Mouse (Mus musculus) stomach, embryonic 15.5 days (tissue): Measurements from ENCODE around the gene Siah2. TPM values are rescaled to one million over a fixed set of nuclear protein-coding genes. Genes with fewer than 3 reads are reported as not detected.
A peak's percentile ranks its signal among the peaks of the same experiment; 100 is the strongest.

Experiments
- ATAC-seq: fragments of 200-750 bp; cut with Nextera tagmentation; 2 replicates; pipeline ENCODE4 v1.8.0; 2017; ENCODE audit warnings: low read depth, moderate number of reproducible peaks, moderate TSS enrichment; ENCODE audit not compliant: insufficient read depth, low FRiP score
- H3K27ac ChIP-seq: fragments of 300-500 bp; sonication (generic); 2 replicates; pipeline ENCODE4 v1.5.1; 2015; ENCODE audit warnings: mild to moderate bottlenecking, inconsistent platforms
- H3K27me3 ChIP-seq: fragments of 300-500 bp; sonication (generic); replicated peaks from 2 replicates; pipeline ENCODE4 v1.6.1; 2015; ENCODE audit warnings: inconsistent platforms
- H3K36me3 ChIP-seq: fragments of 300-500 bp; sonication (generic); 2 replicates; pipeline ENCODE4 v1.6.1; 2015; ENCODE audit warnings: inconsistent platforms
- H3K4me1 ChIP-seq: fragments of 300-500 bp; sonication (generic); 2 replicates; pipeline ENCODE4 v1.6.1; 2015; ENCODE audit warnings: inconsistent platforms
- H3K4me2 ChIP-seq: fragments of 300-500 bp; sonication (generic); 2 replicates; pipeline ENCODE4 v1.6.1; 2015; ENCODE audit warnings: mild to moderate bottlenecking, inconsistent platforms
- H3K4me3 ChIP-seq: fragments of 300-500 bp; sonication (generic); replicated peaks from 2 replicates; pipeline ENCODE4 v1.5.1; 2015; ENCODE audit warnings: inconsistent platforms
- H3K9ac ChIP-seq: fragments of 300-500 bp; sonication (generic); 2 replicates; pipeline ENCODE4 v1.6.1; 2015; ENCODE audit warnings: inconsistent platforms
- H3K9me3 ChIP-seq: fragments of 300-500 bp; sonication (generic); 2 replicates; pipeline ENCODE4 v1.6.1; 2016; ENCODE audit warnings: inconsistent platforms
- WGBS: fragments of 180-500 bp; shearing (Covaris S2); methylation state at CpG from one replicate; pipeline ENCODE4 v1.1.7; 2015; 5-methylcytosine and 5-hydroxymethylcytosine counted together
- polyA plus RNA-seq: library from polyadenylated mRNA; unstranded; fragments of >200 nt; fragmentation: Nextera tagmentation; extraction: Ambion mirVana; gene quantifications from 2 replicates; pipeline ENCODE4 v1.2.1, GENCODE M21; 2015

Siah2 gene
- polyA plus RNA-seq, 1 experiment from 2014 or later, result 6.0 TPM

GRCm38 (mm10) chr3:58680943-58681637 lies 11.1 kb downstream of the Siah2 start:
- peak; percentile 62; the same call in 1 of the 2 replicates for ATAC-seq
- WGBS, result 57% methylated on average over 7 of the region's 7 CpGs
- H3K27ac ChIP-seq, result no peak overlapping the region; the same call in 1 of the 2 replicates

GRCm38 (mm10) chr3:58679996-58680395 lies 12.2 kb downstream of the Siah2 start:
- 29% methylated on average over 4 of the region's 4 CpGs for WGBS
- no peak overlapping the region for H3K4me2 ChIP-seq
- H3K36me3 ChIP-seq, result no peaks in the 10 kb centered on the region
- ATAC-seq, result no peak
- H3K9me3 ChIP-seq, result no peaks in the 10 kb centered on the region
- no peaks in the 10 kb centered on the region for H3K27me3 ChIP-seq
- H3K4me3 ChIP-seq, result no peak overlapping the region
- no peak overlapping the region for H3K27ac ChIP-seq
- H3K9ac ChIP-seq, result no peak overlapping the region
- H3K4me1 ChIP-seq, result peaks cover 14% of the 10 kb centered on the region

More at GRCm38 (mm10) chr3:58680943-58681637, 11.1 kb downstream of the Siah2 start:
- peaks cover 14% of the 10 kb centered on the region for H3K4me1 ChIP-seq
- no peak overlapping the region for H3K4me2 ChIP-seq
- H3K9ac ChIP-seq, result no peak overlapping the region
- H3K36me3 ChIP-seq, result no peaks in the 10 kb centered on the region
- no peak overlapping the region for H3K4me3 ChIP-seq
- H3K27me3 ChIP-seq, result no peaks in the 10 kb centered on the region
- no peaks in the 10 kb centered on the region for H3K9me3 ChIP-seq

GRCm38 (mm10) chr3:58678905-58679304 lies 13.3 kb downstream of the Siah2 start:
- H3K27ac ChIP-seq, result no peak overlapping the region
- no peaks in the 10 kb centered on the region for H3K36me3 ChIP-seq
- no peak for ATAC-seq
- peaks cover 14% of the 10 kb centered on the region for H3K4me1 ChIP-seq
- no peaks in the 10 kb centered on the region for H3K9me3 ChIP-seq
- H3K9ac ChIP-seq, result no peak overlapping the region
- H3K27me3 ChIP-seq, result no peaks in the 10 kb centered on the region
- WGBS, result 45% methylated on average over 2 of the region's 2 CpGs
- H3K4me2 ChIP-seq, result no peak overlapping the region
- no peak overlapping the region for H3K4me3 ChIP-seq

GRCm38 (mm10) chr3:58678384-58678783 lies 13.8 kb downstream of the Siah2 start:
- WGBS, result 61% methylated on average over 8 of the region's 8 CpGs
- Histone ChIP-seq H3K27me3 (no peaks in the 10 kb centered on the region), H3K9ac (no peak overlapping the region), H3K4me2 (no peak overlapping the region), H3K4me1 (peaks cover 14% of the 10 kb centered on the region), H3K4me3 (no peak overlapping the region), H3K9me3 (no peaks in the 10 kb centered on the region), H3K27ac (no peak overlapping the region), H3K36me3 (no peaks in the 10 kb centered on the region)
- no peak for ATAC-seq

GRCm38 (mm10) chr3:58677615-58678014 lies 14.6 kb downstream of the Siah2 start:
- Histone ChIP-seq H3K4me3 (no peak overlapping the region), H3K27me3 (no peaks in the 10 kb centered on the region), H3K9ac (no peak overlapping the region), H3K9me3 (no peaks in the 10 kb centered on the region), H3K4me2 (no peak overlapping the region), H3K27ac (no peak overlapping the region), H3K36me3 (no peaks in the 10 kb centered on the region), H3K4me1 (peaks cover 14% of the 10 kb centered on the region)
- WGBS, result 52% methylated on average over 3 of the region's 3 CpGs
- ATAC-seq, result no peak

GRCm38 (mm10) chr3:58673295-58673694 lies 18.9 kb downstream of the Siah2 start:
- Histone ChIP-seq H3K9ac (no peak overlapping the region), H3K27me3 (no peaks in the 10 kb centered on the region), H3K9me3 (no peaks in the 10 kb centered on the region), H3K36me3 (no peaks in the 10 kb centered on the region), H3K27ac (no peak overlapping the region), H3K4me2 (no peak overlapping the region), H3K4me1 (peaks cover 2% of the 10 kb centered on the region; the same call in 1 of the 2 replicates), H3K4me3 (no peak overlapping the region)
- 89% methylated on average over 5 of the region's 5 CpGs for WGBS
- no peak for ATAC-seq

GRCm38 (mm10) chr3:58672481-58673183 lies 19.6 kb downstream of the Siah2 start:
- H3K9ac ChIP-seq, result no peak overlapping the region
- 0 out of 2 replicates have a peak, but pooled peaks cover 2% of the 10 kb centered on the region for H3K4me1 ChIP-seq
- no peak overlapping the region for H3K4me2 ChIP-seq
- H3K27ac ChIP-seq, result no peak overlapping the region
- no peak overlapping the region for H3K4me3 ChIP-seq
- 61% methylated on average over 4 of the region's 4 CpGs for WGBS
- H3K27me3 ChIP-seq, result no peaks in the 10 kb centered on the region
- no peak for ATAC-seq
- no peaks in the 10 kb centered on the region for H3K9me3 ChIP-seq
- no peaks in the 10 kb centered on the region for H3K36me3 ChIP-seq

GRCm38 (mm10) chr3:58671616-58672250 lies 20.5 kb downstream of the Siah2 start:
- H3K27ac ChIP-seq, result no peak overlapping the region
- H3K9ac ChIP-seq, result no peak overlapping the region
- no peaks in the 10 kb centered on the region for H3K4me1 ChIP-seq
- H3K36me3 ChIP-seq, result no peaks in the 10 kb centered on the region
- ATAC-seq, result no peak
- no peak overlapping the region for H3K4me2 ChIP-seq
- H3K27me3 ChIP-seq, result no peaks in the 10 kb centered on the region
- WGBS, result 44% methylated on average over 6 of the region's 6 CpGs
- no peaks in the 10 kb centered on the region for H3K9me3 ChIP-seq
- H3K4me3 ChIP-seq, result no peak overlapping the region

- 89% methylated on average over 7 of the region's 7 CpGs for WGBS
- Histone ChIP-seq H3K4me2 (no peak overlapping the region), H3K27me3 (no peaks in the 10 kb centered on the region), H3K27ac (no peak overlapping the region), H3K4me3 (no peak overlapping the region), H3K9ac (no peak overlapping the region), H3K9me3 (no peaks in the 10 kb centered on the region), H3K36me3 (no peaks in the 10 kb centered on the region), H3K4me1 (no peaks in the 10 kb centered on the region)
- ATAC-seq, result no peak
Observed at GRCm38 (mm10) chr3:58663970-58664369, 28.2 kb downstream of the Siah2 start.

GRCm38 (mm10) chr3:58660636-58661035 lies 31.6 kb downstream of the Siah2 start:
- no peak overlapping the region for H3K9ac ChIP-seq
- H3K4me2 ChIP-seq, result no peak overlapping the region
- no peak overlapping the region for H3K4me3 ChIP-seq
- no peaks in the 10 kb centered on the region for H3K9me3 ChIP-seq
- H3K27me3 ChIP-seq, result no peaks in the 10 kb centered on the region
- H3K4me1 ChIP-seq, result no peaks in the 10 kb centered on the region
- no peak for ATAC-seq
- 86% methylated on average over 4 of the region's 4 CpGs for WGBS
- H3K27ac ChIP-seq, result no peak overlapping the region
- H3K36me3 ChIP-seq, result no peaks in the 10 kb centered on the region

- Histone ChIP-seq H3K9me3 (no peaks in the 10 kb centered on the region), H3K27ac (no peak overlapping the region), H3K4me1 (no peaks in the 10 kb centered on the region), H3K4me2 (no peak overlapping the region), H3K27me3 (no peaks in the 10 kb centered on the region), H3K9ac (no peak overlapping the region), H3K4me3 (no peak overlapping the region), H3K36me3 (no peaks in the 10 kb centered on the region)
- WGBS, result 27% methylated on average over 2 of the region's 2 CpGs
- ATAC-seq, result no peak
Observed at GRCm38 (mm10) chr3:58657356-58657755, 34.8 kb downstream of the Siah2 start.
